Mouse (Mus musculus) ES-CJ7 (cell line): Measurements from ENCODE around the gene Olfr309.

Source experiments
- DNase-seq: peaks from one replicate; pipeline ENCODE4 v3.0.0; 2011; ENCODE audit warnings: low read depth, low spot score

Gene Olfr309

DNA sequence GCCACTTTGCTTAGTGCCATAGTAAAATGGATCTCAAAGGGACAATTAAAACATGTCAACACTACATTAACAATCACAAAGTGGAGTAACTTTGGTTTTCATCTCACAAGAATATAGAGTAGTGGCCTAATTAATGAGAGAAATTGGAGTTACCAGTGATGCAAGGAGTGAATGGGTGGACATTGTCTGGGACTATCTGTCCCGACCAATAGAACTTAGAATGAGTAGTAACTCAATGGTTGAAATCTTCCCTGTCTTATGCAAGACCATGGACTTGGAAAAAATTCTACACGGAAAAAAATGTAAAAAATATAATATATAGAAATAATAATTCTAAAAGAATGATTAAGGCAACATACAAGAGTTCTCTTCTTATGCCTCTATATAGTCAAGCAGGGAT, at the start of gene Olfr309:
Gene Olfr309 (minus strand): TSS at position 101 of the 400 bp plus-strand sequence.
- no peak for DNase-seq

DNA sequence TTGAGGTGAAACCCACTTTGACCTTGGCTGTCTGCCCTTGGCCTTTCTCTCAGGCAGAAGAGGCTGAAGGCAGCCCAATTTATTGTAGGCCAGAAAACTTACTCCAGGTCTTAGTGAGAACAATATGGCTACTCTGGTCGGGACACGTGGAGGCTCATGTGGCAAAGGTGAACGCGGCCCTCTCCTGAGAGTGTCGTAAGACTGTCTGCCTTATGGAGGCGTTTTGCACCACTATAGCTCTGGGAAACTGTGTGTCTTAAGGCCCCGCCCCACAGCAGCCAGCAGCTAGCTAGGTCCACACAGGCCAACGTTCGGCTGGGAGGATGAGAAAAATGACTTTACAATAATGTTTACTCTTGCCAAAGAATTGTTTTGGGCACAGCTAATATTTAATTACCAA, 32.8 kb upstream of the Olfr309 start:
- peak; percentile 72 for DNase-seq

DNA sequence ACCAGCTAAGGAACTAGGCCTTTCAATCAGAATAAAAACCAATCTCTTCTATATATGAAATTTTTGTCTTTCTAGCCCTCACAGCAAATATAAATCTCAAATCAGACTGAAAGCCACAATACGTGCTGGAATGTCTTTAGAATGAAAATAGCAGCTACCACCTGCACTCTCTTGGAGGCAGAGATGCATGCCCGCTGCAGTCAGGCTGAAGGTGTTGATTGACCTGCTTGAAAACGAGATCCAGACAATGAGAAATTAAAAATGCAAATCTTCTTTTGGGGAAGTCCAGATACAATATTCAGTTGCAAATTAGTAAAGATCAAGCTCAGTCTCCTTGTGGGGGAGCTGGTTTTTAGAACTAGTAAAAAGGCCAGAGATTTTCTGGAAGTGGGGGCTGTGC, 30.7 kb upstream of the Olfr309 start:
- DNase-seq = no peak

DNA sequence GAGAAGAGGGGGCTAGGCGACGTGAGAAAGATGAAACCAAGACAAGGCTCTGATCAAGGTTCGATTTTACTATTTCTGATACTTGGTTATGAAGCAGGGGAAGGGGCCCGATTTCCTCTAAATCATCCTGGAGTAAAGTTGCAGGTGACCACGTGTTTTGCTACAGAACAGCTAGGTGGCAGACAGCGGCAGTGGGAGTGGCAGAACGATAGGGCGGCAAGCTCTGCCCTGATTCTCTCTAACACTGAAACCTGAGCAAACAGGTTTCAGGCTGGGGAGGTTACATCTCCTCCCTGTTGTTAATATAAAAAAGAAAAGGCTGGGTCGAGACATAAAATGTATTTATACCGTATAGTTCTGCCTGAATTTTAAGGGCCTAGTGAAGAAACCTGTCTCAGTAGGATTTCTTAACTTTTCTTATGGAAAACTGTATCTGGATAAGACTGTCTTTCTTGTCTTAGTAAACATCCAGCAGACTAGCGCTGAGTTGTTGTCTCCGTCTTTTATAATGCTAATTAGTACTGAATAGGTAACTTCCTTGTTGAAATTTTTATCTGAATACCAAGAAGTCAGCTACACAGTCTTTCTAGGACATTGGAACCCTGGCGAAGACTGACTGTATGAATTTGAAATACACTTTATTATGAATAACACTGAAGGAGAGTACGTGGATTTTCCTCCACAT, 29.5 kb upstream of the Olfr309 start:
- DNase-seq = peak; percentile 75

DNA sequence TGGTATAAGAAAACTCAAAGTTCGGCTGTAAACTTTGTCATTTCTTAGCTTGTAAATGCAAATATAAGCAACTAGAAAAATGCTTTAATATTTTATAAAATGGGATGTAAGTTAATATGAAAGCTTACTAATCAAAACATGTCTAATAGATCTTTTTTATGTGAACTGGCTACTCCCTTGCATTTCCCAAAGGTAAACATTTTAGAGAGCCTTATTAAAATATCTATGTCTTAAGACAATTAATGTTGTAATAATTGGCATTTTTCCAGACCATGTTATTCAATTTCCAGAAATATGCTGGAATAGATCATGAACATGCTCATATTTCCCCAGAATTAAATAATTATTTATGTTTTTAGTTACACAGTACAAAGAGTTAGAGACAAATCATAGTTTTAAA, 24.0 kb upstream of the Olfr309 start, which contains the start of gene Olfr307:
Gene Olfr307 (minus strand): TSS at position 101 of the 400 bp plus-strand sequence.
- no peak for DNase-seq

DNA sequence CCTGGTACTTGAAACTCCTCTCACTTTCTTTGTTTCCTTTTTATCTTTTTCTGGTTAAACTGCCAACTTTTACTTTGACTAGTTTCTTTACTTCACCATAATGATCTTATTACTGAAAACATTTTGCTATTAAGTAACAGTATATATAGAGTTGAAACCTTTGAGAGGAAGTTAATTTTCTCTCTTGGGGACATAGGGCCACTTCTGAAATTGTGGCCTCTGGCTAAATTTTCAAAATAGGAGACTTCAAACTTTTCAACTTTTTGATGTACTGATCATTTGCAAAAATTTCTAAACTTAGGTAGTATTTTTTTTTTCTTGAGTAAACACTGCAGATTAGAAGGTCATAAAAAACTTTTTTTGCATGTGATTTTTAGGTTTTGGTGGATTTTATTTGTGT, 12.0 kb upstream of the Olfr309 start, which contains the start of gene Olfr308:
Gene Olfr308 (minus strand): TSS at position 101 of the 400 bp plus-strand sequence.
- DNase-seq = no peak

DNA sequence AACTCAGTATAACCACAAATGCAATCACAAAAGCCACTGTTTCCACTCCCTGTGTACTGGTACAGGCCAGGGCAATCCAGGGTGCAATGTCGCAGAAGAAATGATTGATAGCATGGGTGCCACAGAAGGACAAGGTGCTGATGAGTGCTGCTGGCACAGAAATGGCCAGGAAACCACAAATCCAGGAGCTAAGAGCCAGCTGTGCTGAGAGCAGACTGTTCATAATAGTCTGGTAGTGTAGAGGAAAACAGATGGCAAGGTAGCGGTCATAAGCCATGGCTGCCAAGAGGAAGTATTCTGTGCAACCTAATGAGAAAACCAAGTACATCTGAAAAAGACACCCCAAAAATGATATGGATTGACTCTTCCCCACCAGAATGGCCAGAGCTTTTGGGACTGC, 7.8 kb upstream of the Olfr309 start:
- DNase-seq = no peak

DNA sequence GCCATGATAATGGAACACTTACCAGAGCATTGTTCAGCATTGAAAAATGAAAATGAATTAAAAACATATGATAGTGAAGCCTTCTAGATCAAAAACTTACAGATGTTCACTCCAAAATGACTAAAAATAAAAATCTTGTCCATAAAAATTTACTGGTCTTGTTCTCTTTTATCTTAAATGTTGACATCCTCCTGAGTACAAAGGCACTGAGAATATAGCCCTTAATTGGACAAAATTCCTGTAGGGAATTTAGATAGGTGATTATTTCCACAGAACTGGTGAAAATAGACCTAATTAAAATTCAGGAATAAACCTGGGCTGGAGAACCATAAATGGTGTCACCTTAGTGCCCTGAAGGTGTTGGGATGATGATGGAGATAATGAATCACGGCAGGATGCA, 36.4 kb downstream of the Olfr309 start, which contains the start of gene Olfr310:
Gene Olfr310 (minus strand): TSS at position 101 of the 400 bp plus-strand sequence.
- DNase-seq = no peak
